Mouse (Mus musculus) ES-CJ7 (cell line): ENCODE measurements at regions not wholly inside any gene's neighbourhood (a gene's known extent, or its start where the extent isn't known, plus 50 kb on each side); places are given as distances from the start of the nearest gene placed in this dataset.
"Not testable (repeated sequence)": the region's sequence is repeated elsewhere in the genome, so short reads cannot be mapped to it uniquely, and the experiment has no call there.

Experiments
- DNase-seq: peaks from one replicate; pipeline ENCODE4 v3.0.0; 2011; ENCODE audit warnings: low read depth, low spot score

- DNase-seq: no peak
Measured at GRCm38 (mm10) chr11:26708636-26709035, 114.8 kb upstream of the Vrk2 start.

DNA sequence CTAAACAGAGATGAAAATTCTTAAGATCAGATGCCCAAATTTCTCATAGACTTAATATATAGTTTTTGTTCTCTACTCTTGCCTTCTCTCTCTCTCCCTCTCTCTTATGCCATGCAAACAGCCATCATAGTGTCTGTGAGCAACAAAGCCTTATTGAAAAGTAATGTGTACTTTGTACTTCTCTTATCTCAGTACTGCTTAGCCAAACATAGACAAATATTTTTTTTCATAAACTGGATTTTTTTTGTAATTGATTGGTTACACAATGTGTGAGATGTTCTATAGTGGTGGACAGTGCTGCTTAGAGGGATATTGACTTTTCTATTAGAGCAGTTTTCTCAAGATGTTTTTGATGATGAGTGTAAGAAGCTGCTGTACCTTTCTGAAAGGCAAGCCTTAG lies 90.1 kb upstream of the Vrk2 start:
- no peak for DNase-seq

GRCm38 (mm10) chr11:26667251-26667650 lies 73.5 kb upstream of the Vrk2 start:
- DNase-seq: no peak

DNA sequence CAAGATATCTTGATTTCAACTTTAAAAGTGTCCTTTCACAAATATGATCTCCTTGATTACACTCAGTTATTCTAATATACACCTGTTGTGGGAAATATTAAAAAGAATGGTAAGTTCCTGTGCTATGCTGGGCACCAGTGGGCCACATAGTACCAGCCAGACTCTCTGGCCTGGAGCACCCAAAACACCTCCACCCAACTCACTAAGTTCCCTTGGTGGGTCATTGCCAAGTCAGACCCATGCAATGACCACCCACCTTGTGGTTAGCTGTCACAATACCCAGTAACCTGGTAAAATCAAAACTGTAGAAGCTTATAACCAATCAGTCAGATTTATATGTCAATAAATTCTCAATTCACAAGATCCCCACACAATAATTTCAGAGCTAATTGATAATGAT lies 67.1 kb upstream of the Vrk2 start:
- no peak for DNase-seq

- not testable (repeated sequence) for DNase-seq
Measured at GRCm38 (mm10) chr11:26649165-26649564, 55.4 kb upstream of the Vrk2 start.
